Mouse (Mus musculus): ENCODE results near the gene Vgll4. TPM values are rescaled to one million over a fixed set of nuclear protein-coding genes. Genes with fewer than 3 reads are reported as not detected.
A peak's percentile ranks its signal among the peaks of the same experiment; 100 is the strongest.

Gene Vgll4
- total RNA-seq, 2 experiments from 2014 or later = 15.7 to 20.1 TPM

GRCm38 (mm10) chr6:114953601-114954000 is 16.2 kb downstream of the Vgll4 start:
- intact Hi-C loops (cut with DNase I; ENCODE audit: low total_unique reads) = no loop called here
- no peak for DNase-seq

- intact Hi-C loops (cut with DNase I; ENCODE audit: low total_unique reads) = no loop called here
- DNase-seq = no peak
Measured at GRCm38 (mm10) chr6:114952356-114952755, 17.4 kb downstream of the Vgll4 start.

- intact Hi-C loops (cut with DNase I; ENCODE audit: low total_unique reads) = no loop called here
- DNase-seq = no peak
Measured at GRCm38 (mm10) chr6:114944456-114945438, 25.0 kb downstream of the Vgll4 start.

GRCm38 (mm10) chr6:114941201-114941849 is 28.5 kb downstream of the Vgll4 start:
- intact Hi-C loops (cut with DNase I; ENCODE audit: low total_unique reads) = no loop called here
- DNase-seq = peak; percentile 41

GRCm38 (mm10) chr6:114939666-114940065 is 30.1 kb downstream of the Vgll4 start:
- intact Hi-C loops (cut with DNase I; ENCODE audit: low total_unique reads) = no loop called here
- DNase-seq = no peak

GRCm38 (mm10) chr6:114936941-114937313 is 32.9 kb downstream of the Vgll4 start:
- no peak for DNase-seq
- intact Hi-C loops (cut with DNase I; ENCODE audit: low total_unique reads) = no loop called here

- intact Hi-C loops (cut with DNase I; ENCODE audit: low total_unique reads) = no loop called here
- no peak for DNase-seq
Measured at GRCm38 (mm10) chr6:114936297-114936940, 33.4 kb downstream of the Vgll4 start.

- DNase-seq = no peak
- intact Hi-C loops (cut with DNase I; ENCODE audit: low total_unique reads) = no loop called here
Measured at GRCm38 (mm10) chr6:114935362-114935761, 34.4 kb downstream of the Vgll4 start.

- intact Hi-C loops (cut with DNase I; ENCODE audit: low total_unique reads) = no loop called here
- DNase-seq = no peak
Measured at GRCm38 (mm10) chr6:114934045-114934444, 35.7 kb downstream of the Vgll4 start.

- intact Hi-C loops (cut with DNase I; ENCODE audit: low total_unique reads) = no loop called here
- DNase-seq = no peak
Measured at GRCm38 (mm10) chr6:114932991-114933392, 36.8 kb downstream of the Vgll4 start.

GRCm38 (mm10) chr6:114932116-114932500 is 37.7 kb downstream of the Vgll4 start:
- DNase-seq = no peak

GRCm38 (mm10) chr6:114931212-114932115 is 38.3 kb downstream of the Vgll4 start:
- intact Hi-C loops (cut with DNase I; ENCODE audit: low total_unique reads) = no loop called here
- DNase-seq = peak; percentile 26

More at GRCm38 (mm10) chr6:114932116-114932500, 37.7 kb downstream of the Vgll4 start:
- intact Hi-C loops (cut with DNase I; ENCODE audit: low total_unique reads) = no loop called here

GRCm38 (mm10) chr6:114930646-114931045 is 39.1 kb downstream of the Vgll4 start:
- intact Hi-C loops (cut with DNase I; ENCODE audit: low total_unique reads) = no loop called here
- no peak for DNase-seq

- intact Hi-C loops (cut with DNase I; ENCODE audit: low total_unique reads) = no loop called here
- no peak for DNase-seq
Measured at GRCm38 (mm10) chr6:114930038-114930591, 39.7 kb downstream of the Vgll4 start.

GRCm38 (mm10) chr6:114929346-114929745 is 40.4 kb downstream of the Vgll4 start:
- DNase-seq = no peak
- intact Hi-C loops (cut with DNase I; ENCODE audit: low total_unique reads) = loop anchor here (2.0 to 10.0 kb wide), 3 partner anchors 65 to 207 kb away; no protein-coding TSS in a partner anchor

GRCm38 (mm10) chr6:114928462-114928861 is 41.3 kb downstream of the Vgll4 start:
- peak; percentile 70 for DNase-seq
- intact Hi-C loops (cut with DNase I; ENCODE audit: low total_unique reads) = loop anchor here (2.0 to 10.0 kb wide), 3 partner anchors 64 to 206 kb away; no protein-coding TSS in a partner anchor

GRCm38 (mm10) chr6:114927400-114927799 is 42.4 kb downstream of the Vgll4 start:
- DNase-seq = no peak
- intact Hi-C loops (cut with DNase I; ENCODE audit: low total_unique reads) = loop anchor here (5.0 to 10.0 kb wide), 2 partner anchors 63 to 205 kb away; no protein-coding TSS in a partner anchor

GRCm38 (mm10) chr6:114926369-114927157 is 43.2 kb downstream of the Vgll4 start:
- intact Hi-C loops (cut with DNase I; ENCODE audit: low total_unique reads) = loop anchor here (5.0 to 10.0 kb wide), 2 partner anchors 62 to 204 kb away; no protein-coding TSS in a partner anchor
- DNase-seq = no peak
